Mouse (Mus musculus) adrenal gland, postnatal 25 days (tissue): ENCODE measurements around the gene Gba. TPM values are rescaled to one million over a fixed set of nuclear protein-coding genes. Genes with fewer than 3 reads are reported as not detected.

Experiments used
- DNase-seq: peaks from one replicate; pipeline ENCODE4 v3.0.0; 2021; ENCODE audit warnings: mixed read lengths
- microRNA-seq, 2 experiments: library from miRNA; unstranded; fragments of <30 nt; microRNA quantifications; one replicate each; pipeline ENCODE4 v1.2.0; 2021
- total RNA-seq: library from RNA; stranded (reverse); gene quantifications from 2 replicates; pipeline ENCODE4 v1.2.3, GENCODE M21; 2021

Gene Gba
- total RNA-seq, 1 experiment from 2014 or later: 79.0 TPM

GRCm38 (mm10) chr3:89238494-89238893 lies 35.8 kb downstream of the Gba start:
- no peak for DNase-seq

- peak; percentile 43 for DNase-seq
Measured at GRCm38 (mm10) chr3:89242331-89242895, 39.7 kb downstream of the Gba start.

- no peak for DNase-seq
Measured at GRCm38 (mm10) chr3:89243609-89244008, 40.9 kb downstream of the Gba start.

- no peak for DNase-seq
Measured at GRCm38 (mm10) chr3:89244158-89244981, 41.6 kb downstream of the Gba start.

- peak; percentile 31 for DNase-seq
Measured at GRCm38 (mm10) chr3:89244982-89245687, 42.4 kb downstream of the Gba start.

- no peak for DNase-seq
Measured at GRCm38 (mm10) chr3:89245688-89246171, 43.0 kb downstream of the Gba start, which contains the start of gene Krtcap2. Krtcap2 (plus strand) TSS chr3:89245966.

GRCm38 (mm10) chr3:89246261-89247100 lies 43.8 kb downstream of the Gba start, which contains the start of gene Trim46:
Trim46 (minus strand) TSS chr3:89246309.
- DNase-seq: peak; percentile 90

GRCm38 (mm10) chr3:89247466-89247865 lies 44.7 kb downstream of the Gba start:
- DNase-seq: no peak

- peak; percentile 58 for DNase-seq
Measured at GRCm38 (mm10) chr3:89250435-89251040, 47.8 kb downstream of the Gba start.

GRCm38 (mm10) chr3:89251365-89251895 lies 48.7 kb downstream of the Gba start:
- peak; percentile 37 for DNase-seq

GRCm38 (mm10) chr3:89254994-89255393 lies 52.3 kb downstream of the Gba start:
- DNase-seq: no peak

GRCm38 (mm10) chr3:89256177-89256576 lies 53.4 kb downstream of the Gba start:
- DNase-seq: no peak

Small RNAs within 50 kb of the gene (microRNA-seq; reads per million reads assigned to microRNA genes)
- gene Mir92b: 21.3 to 26.7 reads per million in 2 experiments

Other genes starting within 250 kb of the Gba start
- 21.6 and 30.2 TPM in 2 replicates for gene Rusc1, start 109.6 kb upstream of the Gba start, total RNA-seq
- gene Gm43738, start 101.8 kb upstream of the Gba start, total RNA-seq: 0.39 TPM in 1 of 2 replicates, not detected in the other
- 830 and 852 TPM in 2 replicates for gene Fdps, start 101.0 kb upstream of the Gba start, total RNA-seq
- gene Pklr, start 66.8 kb upstream of the Gba start, total RNA-seq: 1.6 TPM in 1 of 2 replicates, not detected in the other
- 9.3 and 17.7 TPM in 2 replicates for gene Hcn3, start 42.7 kb upstream of the Gba start, total RNA-seq
- gene Clk2, start 38.1 kb upstream of the Gba start, total RNA-seq: 98.4 and 103 TPM in 2 replicates
- gene Scamp3, start 25.5 kb upstream of the Gba start, total RNA-seq: 98.4 and 112 TPM in 2 replicates
- 17.1 and 23.7 TPM in 2 replicates for gene Fam189b, start 19.8 kb upstream of the Gba start, total RNA-seq
- 6.1 and 8.7 TPM in 2 replicates for gene Thbs3, start 12.3 kb downstream of the Gba start, total RNA-seq
- 143 and 154 TPM in 2 replicates for gene Mtx1, start 24.2 kb downstream of the Gba start, total RNA-seq
- gene Muc1, start 26.1 kb downstream of the Gba start, total RNA-seq: not detected in 2 replicates
- 126 and 127 TPM in 2 replicates for gene Krtcap2, start 43.0 kb downstream of the Gba start, total RNA-seq
- gene Trim46, start 43.4 kb downstream of the Gba start, total RNA-seq: 2.6 and 3.2 TPM in 2 replicates
- 106 and 137 TPM in 2 replicates for gene Dpm3, start 56.4 kb downstream of the Gba start, total RNA-seq
- 44.7 and 51.4 TPM in 2 replicates for gene Slc50a1, start 67.6 kb downstream of the Gba start, total RNA-seq
- gene Efna1, start 78.2 kb downstream of the Gba start, total RNA-seq: 11.6 and 17.2 TPM in 2 replicates
- 0.27 TPM in 1 of 2 replicates, not detected in the other for gene Efna3, start 120.0 kb downstream of the Gba start, total RNA-seq
- 1.7 TPM in 1 of 2 replicates, not detected in the other for gene Efna4, start 135.1 kb downstream of the Gba start, total RNA-seq
- gene Adam15, start 147.1 kb downstream of the Gba start, total RNA-seq: 50.4 and 65.1 TPM in 2 replicates
- 0.38 and 0.76 TPM in 2 replicates for gene Dcst2, start 159.0 kb downstream of the Gba start, total RNA-seq
- gene Dcst1, start 162.3 kb downstream of the Gba start, total RNA-seq: 0.55 TPM in 1 of 2 replicates, not detected in the other
- 98.2 and 110 TPM in 2 replicates for gene Zbtb7b, start 191.8 kb downstream of the Gba start, total RNA-seq
- 3.1 TPM in 1 of 2 replicates, not detected in the other for gene Lenep, start 199.9 kb downstream of the Gba start, total RNA-seq
- gene Flad1, start 208.9 kb downstream of the Gba start, total RNA-seq: 34.7 and 35.4 TPM in 2 replicates
- 24.8 and 26.2 TPM in 2 replicates for gene Cks1b, start 215.5 kb downstream of the Gba start, total RNA-seq
- gene Shc1, start 215.5 kb downstream of the Gba start, total RNA-seq: 74.4 and 101 TPM in 2 replicates
- 38.6 and 46.8 TPM in 2 replicates for gene Pygo2, start 227.3 kb downstream of the Gba start, total RNA-seq
- 37.9 and 51.1 TPM in 2 replicates for gene Pbxip1, start 233.8 kb downstream of the Gba start, total RNA-seq